ENCODE assay signal across 11 mouse cellular contexts in the genomic region with DNA sequence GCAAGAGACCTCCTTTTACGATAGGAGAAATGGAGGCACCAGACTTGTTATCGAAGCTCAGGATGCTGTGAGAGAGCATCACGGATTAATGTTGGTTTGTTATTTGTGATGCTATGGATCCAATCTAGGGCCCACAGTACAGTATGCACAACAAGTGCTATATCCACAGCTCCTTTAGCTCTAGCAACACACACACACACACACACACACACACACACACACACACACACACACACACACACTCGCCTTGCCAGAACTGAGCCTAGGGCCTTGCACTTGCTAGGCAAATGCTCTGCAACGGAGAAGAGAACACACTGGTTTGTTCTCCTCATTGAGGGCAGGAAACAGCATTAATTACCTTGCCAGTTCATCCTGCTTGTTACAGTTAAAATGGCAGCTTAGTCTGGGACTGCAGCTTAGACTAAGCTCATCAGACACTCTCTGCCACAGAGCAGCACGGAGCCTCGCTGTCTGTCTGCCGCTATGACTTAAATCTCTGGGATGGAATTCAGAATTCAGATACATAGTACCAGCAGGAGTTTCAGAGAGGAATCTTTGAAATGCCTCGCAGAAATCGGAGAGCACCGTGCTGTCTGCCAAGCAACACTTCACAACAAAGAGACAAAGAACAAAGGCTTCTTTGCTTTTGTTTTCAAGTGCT.
DNase-seq lines count a peak whose midpoint lies in the region; ATAC-seq lines count a peak whose summit lies in the region.
"Had no signal": no experiment of that assay in that cellular context is flagged by ENCODE, and none has a peak within 500 bp of the region (broad histone marks: within the 10 kb centered on the region; RNA-seq: fewer than 3 reads in every experiment).

No protein-coding gene starts in this region.

- H3K4me3 ChIP-seq in embryonic facial prominence, embryonic 14.5 days (ENCODE audit: low read depth, low read length): no peak overlapping the region
- no peak overlapping the region for H3K4me3 ChIP-seq in hindbrain, embryonic 14.5 days (replicated peaks; ENCODE audit: low read length)
- H3K4me3 ChIP-seq: liver, embryonic 12.5 days had no signal

- H3K27me3 ChIP-seq in embryonic facial prominence, embryonic 14.5 days (replicated peaks; ENCODE audit: control insufficient read depth, insufficient read depth, low read length): no peaks in the 10 kb centered on the region
- no peaks in the 10 kb centered on the region for H3K27me3 ChIP-seq in hindbrain, embryonic 14.5 days (ENCODE audit: control insufficient read depth, insufficient read depth, low read length)
- H3K27me3 ChIP-seq: liver, embryonic 12.5 days had no signal

- WGBS in embryonic facial prominence, embryonic 14.5 days: 41% methylated on average over 11 of the region's 11 CpGs
- WGBS in hindbrain, embryonic 14.5 days: 34% methylated on average over 11 of the region's 11 CpGs

- H3K27ac ChIP-seq in embryonic facial prominence, embryonic 14.5 days (replicated peaks; ENCODE audit: low read depth, low read length): no peak overlapping the region
- H3K27ac ChIP-seq in hindbrain, embryonic 14.5 days: peak overlapping the region; percentile 38; the same call in 1 of the 2 replicates
- H3K27ac ChIP-seq: liver, embryonic 12.5 days; macrophage had no signal

- no peak overlapping the region for H3K9ac ChIP-seq in embryonic facial prominence, embryonic 14.5 days (ENCODE audit: low read depth, low read length)
- no peak overlapping the region for H3K9ac ChIP-seq in hindbrain, embryonic 14.5 days
- H3K9ac ChIP-seq: liver, embryonic 12.5 days had no signal

- H3K4me1 ChIP-seq in embryonic facial prominence, embryonic 14.5 days (ENCODE audit: control insufficient read depth, insufficient read depth, low read length): no peaks in the 10 kb centered on the region
- no peaks in the 10 kb centered on the region; the same call in 1 of the 2 replicates for H3K4me1 ChIP-seq in hindbrain, embryonic 14.5 days (replicated peaks; ENCODE audit: control insufficient read depth, insufficient read depth, low read length)
- H3K4me1 ChIP-seq: liver, embryonic 12.5 days had no signal

- ATAC-seq in embryonic facial prominence, embryonic 14.5 days (ENCODE audit: low read depth): peak; percentile 44; the same call in 1 of the 2 replicates
- peak; percentile 59; the same call in 1 of the 2 replicates for ATAC-seq in hindbrain, embryonic 14.5 days (ENCODE audit: low FRiP score)
- ATAC-seq: liver, embryonic 12.5 days had no signal

- no peaks in the 10 kb centered on the region for H3K36me3 ChIP-seq in embryonic facial prominence, embryonic 14.5 days (ENCODE audit: control insufficient read depth, insufficient read depth, low read length)
- no peaks in the 10 kb centered on the region for H3K36me3 ChIP-seq in hindbrain, embryonic 14.5 days (replicated peaks; ENCODE audit: control insufficient read depth, insufficient read depth)
- H3K36me3 ChIP-seq: liver, embryonic 12.5 days had no signal

- 0 out of 2 replicates have a peak, but pooled peaks cover 7% of the 10 kb centered on the region for H3K9me3 ChIP-seq in embryonic facial prominence, embryonic 14.5 days (ENCODE audit: control insufficient read depth, low read length)
- H3K9me3 ChIP-seq in hindbrain, embryonic 14.5 days (ENCODE audit: control insufficient read depth, low read length): peaks cover 14% of the 10 kb centered on the region; the same call in 1 of the 2 replicates
- H3K9me3 ChIP-seq: liver, embryonic 12.5 days had no signal

- peak; percentile 73 for DNase-seq in Muller cell, postnatal 12 days (ENCODE audit: inconsistent ontology term)
- peak; percentile 31 for DNase-seq in embryonic facial prominence, embryonic 14.5 days (ENCODE audit: low spot score)
- DNase-seq in hindbrain, embryonic 14.5 days (ENCODE audit: low spot score): peak; percentile 39
- peak; percentile 62 for DNase-seq in naive thymus-derived CD4-positive, alpha-beta T cell, adult 2 months (ENCODE audit: low read depth)
- no peak for DNase-seq in cerebellum, adult 18-20 months
- DNase-seq in adrenal gland, adult 8-10 months: no peak
- DNase-seq in left cerebral cortex, adult 8-10 months (ENCODE audit: low spot score in 2 of 2): no peak
- DNase-seq: kidney, postnatal 36 days had no signal

- no peak overlapping the region for H3K4me2 ChIP-seq in embryonic facial prominence, embryonic 14.5 days (ENCODE audit: low read depth, low read length)
- no peak overlapping the region for H3K4me2 ChIP-seq in hindbrain, embryonic 14.5 days (replicated peaks)
- H3K4me2 ChIP-seq: heart, embryonic 11.5 days; liver, embryonic 12.5 days had no signal

Comparison
In these comparisons a context has a peak if more than half of its experiments do, and no peak if none do; other contexts are left out.
1. DNase-seq: peak in Muller cell, postnatal 12 days (single experiment), embryonic facial prominence, embryonic 14.5 days (single experiment), hindbrain, embryonic 14.5 days (single experiment) and naive thymus-derived CD4-positive, alpha-beta T cell, adult 2 months (single experiment); none in cerebellum, adult 18-20 months (0 of 2), adrenal gland, adult 8-10 months (single experiment) and left cerebral cortex, adult 8-10 months (0 of 2).